Mouse (Mus musculus): ENCODE data around the gene Faah.

DNA sequence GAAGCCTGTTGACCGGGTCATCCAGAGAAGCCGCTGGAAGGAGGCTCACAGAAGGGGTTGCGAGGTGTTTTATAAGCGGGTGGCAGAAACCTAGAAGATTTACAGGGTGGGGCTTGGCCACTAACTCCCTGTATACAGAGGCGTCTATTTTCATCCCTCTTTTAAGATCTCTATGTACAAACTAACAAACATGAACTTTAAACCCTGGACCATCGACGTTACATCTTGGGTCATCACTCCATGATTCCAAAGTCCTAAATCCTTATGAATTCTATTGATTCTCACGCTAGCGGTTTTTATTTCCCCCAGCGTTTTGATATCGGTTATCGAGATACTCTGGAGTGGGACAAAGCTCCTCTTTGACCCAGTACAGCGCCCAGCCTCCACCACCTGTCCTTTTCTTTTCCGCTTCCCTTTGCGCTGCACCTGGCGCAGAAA is 845 bp downstream of the Faah start:
- TF ChIP-seq CTCF (IDR thresholded peaks at IDR 0.05; ENCODE audit: extremely low read depth, insufficient read depth, insufficient read length, insufficient replicate concordance) (no peak), POLR2A (IDR thresholded peaks at IDR 0.05; ENCODE audit: low read depth, low read length) (no peak)

All from spleen, adult 2 months (tissue).